Mouse (Mus musculus) neural tube, embryonic 14.5 days (tissue): ENCODE data around the gene Mb21d2. TPM values are rescaled to one million over a fixed set of nuclear protein-coding genes. Genes with fewer than 3 reads are reported as not detected.

ENCODE experiments used
- ATAC-seq: fragments of 200-750 bp; cut with Nextera tagmentation; 2 replicates; pipeline ENCODE4 v1.8.0; 2017; ENCODE audit warnings: low read depth, mild to moderate bottlenecking, moderate TSS enrichment, moderate library complexity
- H3K27ac ChIP-seq: fragments of 300-500 bp; sonication (generic); 2 replicates; pipeline ENCODE4 v1.5.1; 2014; ENCODE audit warnings: low read depth, mild to moderate bottlenecking, control low read depth, low read length, moderate library complexity, mixed read lengths
- H3K27me3 ChIP-seq: fragments of 300-500 bp; sonication (generic); 2 replicates; pipeline ENCODE4 v1.6.1; 2014; ENCODE audit warnings: low read length; ENCODE audit not compliant: control insufficient read depth, insufficient read depth
- H3K36me3 ChIP-seq: fragments of 300-500 bp; sonication (generic); 2 replicates; pipeline ENCODE4 v1.6.1; 2014; ENCODE audit warnings: low read length, mixed read lengths; ENCODE audit not compliant: control insufficient read depth, insufficient read depth
- H3K4me1 ChIP-seq: fragments of 300-500 bp; sonication (generic); 2 replicates; pipeline ENCODE4 v1.6.1; 2014; ENCODE audit warnings: low read length; ENCODE audit not compliant: control insufficient read depth, insufficient read depth
- H3K4me2 ChIP-seq: fragments of 300-500 bp; sonication (generic); 2 replicates; pipeline ENCODE4 v1.6.1; 2014; ENCODE audit warnings: mild to moderate bottlenecking, low read depth, low read length, control low read depth
- H3K4me3 ChIP-seq: fragments of 300-500 bp; sonication (generic); 2 replicates; pipeline ENCODE4 v1.5.1; 2014; ENCODE audit warnings: low read depth, low read length, control low read depth, mixed read lengths
- H3K9ac ChIP-seq: fragments of 300-500 bp; sonication (generic); replicated peaks from 2 replicates; pipeline ENCODE4 v1.6.1; 2014; ENCODE audit warnings: low read depth, mild to moderate bottlenecking, control low read depth, low read length, mixed read lengths
- H3K9me3 ChIP-seq: fragments of 300-500 bp; sonication (generic); 2 replicates; pipeline ENCODE4 v1.6.1; 2016; ENCODE audit warnings: low read length; ENCODE audit not compliant: control insufficient read depth
- WGBS: fragments of 180-500 bp; shearing (Covaris S2); extraction: QIAGEN DNeasy Blood & Tissue Kit; methylation state at CpG from one replicate; pipeline ENCODE4 v1.1.7; 2014; 5-methylcytosine and 5-hydroxymethylcytosine counted together
- polyA plus RNA-seq: library from polyadenylated mRNA; unstranded; fragments of >200 nt; fragmentation: Nextera tagmentation; extraction: Ambion mirVana; gene quantifications from 2 replicates; pipeline ENCODE4 v1.2.1, GENCODE M21; 2014

The Mb21d2 gene
- polyA plus RNA-seq: 18.7 and 20.1 TPM in 2 replicates

DNA sequence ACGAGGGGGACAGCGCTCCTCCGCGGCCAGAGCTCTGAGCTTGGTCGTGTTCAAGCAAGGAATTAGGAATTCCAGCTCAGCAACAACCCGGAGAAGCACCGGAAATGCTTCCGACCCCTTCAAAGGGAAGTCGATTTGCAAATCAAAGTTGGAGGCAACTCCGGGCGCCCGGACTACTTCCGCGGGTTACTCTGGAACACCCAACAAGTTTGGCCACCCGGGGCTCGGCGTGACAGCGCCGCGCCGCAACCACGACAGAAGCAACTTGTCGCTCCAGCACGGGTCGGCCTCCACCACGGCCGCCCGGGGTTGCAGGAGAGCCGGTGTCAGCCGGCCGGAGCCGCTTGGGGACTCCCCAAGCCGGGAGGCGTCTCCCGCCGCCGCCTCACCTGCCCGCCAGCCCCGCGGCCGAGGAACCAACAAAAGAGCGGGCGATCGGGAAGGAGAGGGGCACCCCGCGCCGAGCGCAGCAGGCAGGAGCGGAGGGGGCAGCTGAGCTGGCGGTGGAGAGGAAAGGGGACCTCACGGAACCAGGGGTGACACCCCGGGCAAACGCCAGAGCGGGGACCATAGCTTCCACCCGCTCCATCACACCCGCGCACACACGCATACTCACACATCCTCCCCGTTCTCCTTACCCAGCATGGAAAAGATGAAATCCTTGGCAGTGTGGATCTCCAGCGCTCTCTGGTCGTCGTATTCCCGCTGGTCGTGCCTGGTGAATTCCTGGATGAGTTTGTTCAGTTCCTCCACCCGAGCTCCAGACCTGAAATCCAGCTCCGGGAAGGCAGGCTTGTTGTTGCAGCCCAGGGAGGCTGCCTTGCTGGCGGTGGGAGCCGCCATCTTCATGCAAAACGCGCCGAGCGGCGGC is at the start of gene Mb21d2:
TSS of gene Mb21d2 (minus strand) at position 859 of the 871 bp plus-strand sequence.
- ATAC-seq: peak; percentile 61
- WGBS: 0% methylated on average over 72 of the region's 73 CpGs
- H3K9me3 ChIP-seq: no peaks in the 10 kb centered on the region

DNA sequence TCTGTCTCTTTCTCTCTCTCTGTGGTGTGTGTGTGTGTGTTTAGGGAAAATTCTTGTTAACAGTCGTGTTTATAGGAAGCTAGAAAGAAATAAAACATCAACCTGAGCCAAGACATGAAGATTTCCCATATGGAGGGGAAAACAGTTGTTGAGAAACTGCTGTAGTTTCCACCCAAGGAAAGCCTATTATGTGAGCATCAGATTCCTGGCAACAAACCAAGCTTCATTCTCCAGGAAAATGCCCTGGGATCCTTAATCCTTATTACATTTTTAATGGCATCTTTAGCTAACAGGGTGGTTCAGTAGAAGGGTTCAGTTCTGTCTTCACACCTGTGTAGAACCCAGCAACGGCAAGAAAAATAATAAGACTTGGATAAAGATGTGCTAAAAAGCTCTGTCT is 36.8 kb upstream of the Mb21d2 start:
- Histone ChIP-seq H3K27me3 (no peaks in the 10 kb centered on the region), H3K4me2 (no peak overlapping the region), H3K9ac (no peak overlapping the region), H3K27ac (no peak overlapping the region), H3K9me3 (no peaks in the 10 kb centered on the region), H3K36me3 (no peaks in the 10 kb centered on the region), H3K4me1 (no peaks in the 10 kb centered on the region), H3K4me3 (no peak overlapping the region)
- ATAC-seq: no peak
- WGBS: 73% methylated on average over 2 of the region's 2 CpGs

More for the DNA sequence above, at the start of gene Mb21d2:
- H3K9ac ChIP-seq: peak within 1 kb of the TSS; percentile 78
- H3K27ac ChIP-seq: peak within 1 kb of the TSS; percentile 90
- peak within 1 kb of the TSS; percentile 72 for H3K4me2 ChIP-seq
- H3K4me3 ChIP-seq: peak within 1 kb of the TSS; percentile 93
- H3K27me3 ChIP-seq: no peaks in the 10 kb centered on the region
- peaks cover 14% of the 10 kb centered on the region for H3K4me1 ChIP-seq
- H3K36me3 ChIP-seq: no peaks in the 10 kb centered on the region

- Histone ChIP-seq H3K36me3 (no peaks in the 10 kb centered on the region), H3K9me3 (no peaks in the 10 kb centered on the region), H3K27me3 (no peaks in the 10 kb centered on the region), H3K4me3 (no peak overlapping the region), H3K9ac (no peak overlapping the region), H3K4me2 (no peak overlapping the region), H3K27ac (no peak overlapping the region), H3K4me1 (no peaks in the 10 kb centered on the region)
- no peak for ATAC-seq
- WGBS: 74% methylated on average over 4 of the region's 4 CpGs
Measured at GRCm38 (mm10) chr16:28964048-28964447, 34.6 kb upstream of the Mb21d2 start.

DNA sequence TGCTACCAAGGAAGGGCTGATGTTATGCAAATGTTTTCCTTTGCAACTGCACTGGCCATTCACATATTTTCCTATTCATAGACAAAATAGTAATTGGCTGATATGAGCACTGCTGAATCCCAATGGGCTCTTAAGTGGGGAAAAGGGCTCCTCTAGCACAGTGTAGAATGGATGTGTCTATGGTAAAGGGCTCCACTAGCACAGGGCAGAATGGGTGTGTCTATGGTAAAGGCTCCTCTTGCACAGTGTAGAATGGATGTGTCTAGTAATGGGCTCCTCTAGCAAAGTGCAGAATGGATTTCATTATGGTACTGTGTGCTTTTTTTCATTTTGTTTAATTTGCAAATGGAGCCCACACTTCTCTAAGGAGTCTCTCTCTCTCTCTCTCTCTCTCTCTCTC is 33.5 kb upstream of the Mb21d2 start:
- H3K27me3 ChIP-seq: no peaks in the 10 kb centered on the region

GRCm38 (mm10) chr16:28949810-28950209 is 20.3 kb upstream of the Mb21d2 start:
- Histone ChIP-seq H3K36me3 (no peaks in the 10 kb centered on the region), H3K27me3 (no peaks in the 10 kb centered on the region), H3K4me1 (no peaks in the 10 kb centered on the region), H3K4me3 (no peak overlapping the region), H3K9me3 (no peaks in the 10 kb centered on the region), H3K4me2 (no peak overlapping the region), H3K9ac (no peak overlapping the region), H3K27ac (no peak overlapping the region)
- ATAC-seq: no peak
- 65% methylated on average over 5 of the region's 5 CpGs for WGBS

More for the DNA sequence above, 33.5 kb upstream of the Mb21d2 start:
- H3K4me2 ChIP-seq: no peak overlapping the region
- no peak overlapping the region for H3K4me3 ChIP-seq
- no peak overlapping the region for H3K27ac ChIP-seq
- ATAC-seq: no peak
- no peak overlapping the region for H3K9ac ChIP-seq
- H3K4me1 ChIP-seq: no peaks in the 10 kb centered on the region
- no peaks in the 10 kb centered on the region for H3K36me3 ChIP-seq
- H3K9me3 ChIP-seq: no peaks in the 10 kb centered on the region

DNA sequence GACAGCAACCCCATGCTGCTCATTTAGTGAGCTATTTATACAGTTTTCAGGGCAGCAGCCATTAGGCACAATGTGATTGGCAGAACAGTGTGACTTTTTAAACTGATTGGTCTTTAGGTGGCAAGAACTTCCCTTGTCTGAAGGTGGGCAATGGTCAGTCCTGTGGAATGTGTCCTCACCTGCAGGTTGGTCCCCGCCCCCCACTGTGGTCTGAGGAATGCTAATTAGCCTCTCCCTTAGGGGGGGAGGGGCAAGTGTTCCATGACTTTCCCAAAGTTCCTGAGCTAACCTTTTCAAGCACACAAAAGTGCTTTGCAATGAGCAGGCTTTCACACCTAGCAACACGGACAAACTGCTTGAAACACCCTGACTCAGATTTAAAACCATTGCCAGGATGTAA is 13.8 kb upstream of the Mb21d2 start:
- H3K9ac ChIP-seq: no peak overlapping the region
- H3K36me3 ChIP-seq: no peaks in the 10 kb centered on the region
- H3K4me1 ChIP-seq: no peaks in the 10 kb centered on the region
- no peaks in the 10 kb centered on the region for H3K27me3 ChIP-seq
- H3K27ac ChIP-seq: no peak overlapping the region
- 56% methylated on average over 2 of the region's 2 CpGs for WGBS
- H3K4me2 ChIP-seq: no peak overlapping the region
- H3K4me3 ChIP-seq: no peak overlapping the region
- H3K9me3 ChIP-seq: no peaks in the 10 kb centered on the region
- ATAC-seq: no peak

DNA sequence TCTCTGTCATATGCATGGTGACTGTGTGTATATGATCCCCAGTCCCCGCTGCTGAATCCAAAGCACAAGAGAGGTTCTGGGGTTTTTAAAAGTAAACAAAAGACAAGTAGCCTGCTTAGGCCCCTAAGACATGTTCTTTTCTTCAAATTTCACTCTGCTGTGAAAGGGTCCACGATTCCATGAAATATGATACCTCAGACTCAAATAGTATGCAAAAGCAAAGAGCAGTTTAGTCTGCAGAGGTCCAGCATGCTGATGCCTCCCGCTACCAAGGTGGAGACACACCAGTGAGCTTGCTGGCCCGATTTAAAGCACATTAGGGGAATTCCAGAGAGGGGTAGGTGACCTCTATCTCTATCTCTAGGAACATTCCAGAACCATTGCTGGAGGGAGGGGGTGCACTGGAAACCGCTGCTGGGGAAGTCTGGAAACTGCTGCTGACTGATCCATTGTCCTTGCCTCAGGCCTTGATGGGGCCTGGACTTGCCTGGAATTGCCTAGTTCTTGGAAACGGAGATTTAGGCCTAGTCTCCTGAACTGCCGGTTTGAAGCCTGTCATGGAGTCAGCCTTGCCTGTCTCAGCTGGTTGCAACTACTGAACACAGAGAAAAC is 6.8 kb upstream of the Mb21d2 start:
- Histone ChIP-seq H3K9me3 (no peaks in the 10 kb centered on the region), H3K4me1 (no peaks in the 10 kb centered on the region), H3K4me2 (no peak overlapping the region), H3K4me3 (no peak overlapping the region), H3K27me3 (no peaks in the 10 kb centered on the region), H3K27ac (no peak overlapping the region), H3K9ac (no peak overlapping the region), H3K36me3 (no peaks in the 10 kb centered on the region)
- 78% methylated on average over 7 of the region's 7 CpGs for WGBS
- no peak for ATAC-seq

DNA sequence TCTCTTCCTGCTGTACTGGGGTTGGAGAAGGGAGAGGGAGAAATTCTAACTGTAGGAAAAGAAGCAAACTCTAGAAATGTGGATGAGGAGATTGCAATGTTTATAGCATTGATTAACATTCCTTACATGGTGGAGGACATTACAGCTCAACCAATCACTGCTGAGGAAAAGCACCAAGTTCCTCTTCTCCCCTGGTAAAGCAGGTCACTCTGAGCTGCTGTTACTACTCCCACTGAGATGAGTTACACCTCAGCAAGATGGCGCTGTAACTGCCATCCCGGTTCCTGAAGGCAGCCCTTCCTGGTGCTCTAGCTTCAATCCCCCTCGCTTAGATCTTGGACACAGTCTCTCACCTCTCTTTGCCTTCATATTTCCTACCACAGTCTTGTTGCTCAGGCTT is 6.2 kb upstream of the Mb21d2 start:
- Histone ChIP-seq H3K4me2 (no peak overlapping the region), H3K9me3 (no peaks in the 10 kb centered on the region), H3K27ac (no peak overlapping the region), H3K4me3 (no peak overlapping the region), H3K4me1 (no peaks in the 10 kb centered on the region), H3K9ac (no peak overlapping the region), H3K36me3 (no peaks in the 10 kb centered on the region), H3K27me3 (no peaks in the 10 kb centered on the region)
- ATAC-seq: no peak
- WGBS: 76% methylated on average over 3 of the region's 3 CpGs

DNA sequence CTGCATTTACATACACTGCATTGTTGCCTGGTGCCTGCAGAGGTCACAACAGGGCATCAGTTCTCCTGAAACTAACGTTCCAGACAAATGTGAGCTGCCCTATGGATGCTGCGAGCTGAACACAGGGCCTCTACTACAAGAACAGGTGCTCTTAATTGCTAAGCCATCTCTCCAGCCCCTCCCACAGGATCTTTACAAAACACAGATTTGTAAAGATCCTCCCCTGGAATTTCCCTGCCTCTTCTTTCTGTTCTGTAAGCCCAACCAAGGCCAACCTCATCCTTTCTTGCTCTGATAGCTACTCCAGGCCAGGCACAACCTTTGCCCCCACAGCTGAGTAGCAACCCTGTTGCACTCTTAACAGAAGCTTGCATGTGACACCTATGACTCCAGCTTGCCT is 1.7 kb upstream of the Mb21d2 start:
- Histone ChIP-seq H3K36me3 (no peaks in the 10 kb centered on the region), H3K27ac (no peak overlapping the region), H3K9ac (no peak overlapping the region), H3K9me3 (no peaks in the 10 kb centered on the region), H3K4me1 (peaks cover 14% of the 10 kb centered on the region), H3K4me3 (no peak overlapping the region), H3K27me3 (no peaks in the 10 kb centered on the region), H3K4me2 (no peak overlapping the region)
- WGBS: 70% methylated on average over 2 of the region's 2 CpGs
- no peak for ATAC-seq
